Mouse (Mus musculus): ENCODE data around the gene Tnrc6a. TPM values are rescaled to one million over a fixed set of nuclear protein-coding genes. Genes with fewer than 3 reads are reported as not detected.

The Tnrc6a gene
- total and polyA plus RNA-seq, 3 experiments = 16.3 to 62.0 (median 20.1) TPM

- no peak overlapping the region for H3K27ac ChIP-seq (ENCODE audit: insufficient read depth, low read depth)
- dilution Hi-C loops (cut with MboI; ENCODE audit: extremely low pct_ligation_motif_present, extremely low pct_unique_long_range_greater_than_20kb, low sequenced_read_pairs) (no loop called here), in situ Hi-C loops (cut with MboI; ENCODE audit: low pct_ligation_motif_present, low pct_unique_long_range_greater_than_20kb, low sequenced_read_pairs) (no loop called here)
- H3K4me2 ChIP-seq (ENCODE audit: insufficient read depth, low read depth, poor library complexity, severe bottlenecking) = no peak overlapping the region
- H3K9ac ChIP-seq (ENCODE audit: insufficient read depth, low read depth) = no peak overlapping the region
- DNase-seq (ENCODE audit: extremely low read depth) = peak; percentile 61
- H3K27me3 ChIP-seq (replicated peaks) = peaks cover 2% of the 10 kb centered on the region
- no peaks in the 10 kb centered on the region for H3K36me3 ChIP-seq (replicated peaks in 1 of 2; ENCODE audit: control insufficient read depth in 1 of 2, insufficient read depth in 1 of 2, low read length in 1 of 2)
- H3K79me2 ChIP-seq (replicated peaks; ENCODE audit: control insufficient read depth, extremely low read depth, insufficient read depth, poor library complexity, severe bottlenecking) = no peaks in the 10 kb centered on the region
- no peaks in the 10 kb centered on the region for H3K9me3 ChIP-seq (replicated peaks; ENCODE audit: low read length)
- H3K4me1 ChIP-seq (ENCODE audit: control insufficient read depth in 1 of 2, insufficient read depth in 2 of 2) = 0 out of 4 replicates have a peak, but pooled peaks cover 0 to 2% of the 10 kb centered on the region in 2 experiments
- H3K4me3 ChIP-seq (replicated peaks in 1 of 3; ENCODE audit: low read depth in 2 of 3, low read length in 2 of 3, poor library complexity in 1 of 3) = no peak overlapping the region
- no peak for TF ChIP-seq SMC3 (IDR thresholded peaks at IDR 0.05; ENCODE audit: low read depth, low read length)
- peak; percentile 47; the same call in 1 of the 2 replicates for TF ChIP-seq ELF1 (IDR thresholded peaks at IDR 0.05; ENCODE audit: low read depth, low read length)
- 0 out of 2 replicates have a peak, but pooled peaks have one; percentile 24 for TF ChIP-seq MXI1 (IDR thresholded peaks at IDR 0.05; ENCODE audit: low read depth, low read length)
Measured at GRCm38 (mm10) chr7:123235449-123235848, 111.8 kb downstream of the Tnrc6a start.

GRCm38 (mm10) chr7:123238621-123239020 lies 114.9 kb downstream of the Tnrc6a start:
- Histone ChIP-seq H3K79me2 (replicated peaks; ENCODE audit: control insufficient read depth, extremely low read depth, insufficient read depth, poor library complexity, severe bottlenecking) (no peaks in the 10 kb centered on the region), H3K4me1 (ENCODE audit: control insufficient read depth in 1 of 2, insufficient read depth in 2 of 2) (0 out of 4 replicates have a peak, but pooled peaks cover 0 to 2% of the 10 kb centered on the region in 2 experiments), H3K9me3 (replicated peaks; ENCODE audit: low read length) (no peaks in the 10 kb centered on the region), H3K4me2 (ENCODE audit: insufficient read depth, low read depth, poor library complexity, severe bottlenecking) (no peak overlapping the region), H3K27me3 (replicated peaks) (no peaks in the 10 kb centered on the region), H3K4me3 (replicated peaks in 1 of 3; ENCODE audit: low read depth in 2 of 3, low read length in 2 of 3, poor library complexity in 1 of 3) (no peak overlapping the region), H3K9ac (ENCODE audit: insufficient read depth, low read depth) (no peak overlapping the region), H3K27ac (ENCODE audit: insufficient read depth, low read depth) (no peak overlapping the region), H3K36me3 (replicated peaks in 1 of 2; ENCODE audit: control insufficient read depth in 1 of 2, insufficient read depth in 1 of 2, low read length in 1 of 2) (no peaks in the 10 kb centered on the region)
- TF ChIP-seq SIN3A (IDR thresholded peaks at IDR 0.05; ENCODE audit: low read length) (no peak), GABPA (IDR thresholded peaks at IDR 0.05; ENCODE audit: insufficient replicate concordance, low read depth, low read length) (no peak)
- in situ Hi-C loops (cut with MboI; ENCODE audit: low pct_ligation_motif_present, low pct_unique_long_range_greater_than_20kb, low sequenced_read_pairs) = no loop called here
- dilution Hi-C loops (cut with MboI; ENCODE audit: extremely low pct_ligation_motif_present, extremely low pct_unique_long_range_greater_than_20kb, low sequenced_read_pairs) = no loop called here
- DNase-seq (ENCODE audit: extremely low read depth) = no peak

GRCm38 (mm10) chr7:123240064-123240463 lies 116.4 kb downstream of the Tnrc6a start:
- DNase-seq (ENCODE audit: extremely low read depth) = no peak
- in situ Hi-C loops (cut with MboI; ENCODE audit: low pct_ligation_motif_present, low pct_unique_long_range_greater_than_20kb, low sequenced_read_pairs) = no loop called here
- no peaks in the 10 kb centered on the region for H3K79me2 ChIP-seq (replicated peaks; ENCODE audit: control insufficient read depth, extremely low read depth, insufficient read depth, poor library complexity, severe bottlenecking)
- H3K27me3 ChIP-seq (replicated peaks) = no peaks in the 10 kb centered on the region
- H3K36me3 ChIP-seq (replicated peaks in 1 of 2; ENCODE audit: control insufficient read depth in 1 of 2, insufficient read depth in 1 of 2, low read length in 1 of 2) = no peaks in the 10 kb centered on the region
- 0 out of 4 replicates have a peak, but pooled peaks cover 0 to 2% of the 10 kb centered on the region in 2 experiments for H3K4me1 ChIP-seq (ENCODE audit: control insufficient read depth in 1 of 2, insufficient read depth in 2 of 2)
- dilution Hi-C loops (cut with MboI; ENCODE audit: extremely low pct_ligation_motif_present, extremely low pct_unique_long_range_greater_than_20kb, low sequenced_read_pairs) = no loop called here
- TF ChIP-seq GABPA (IDR thresholded peaks at IDR 0.05; ENCODE audit: insufficient replicate concordance, low read depth, low read length) = no peak
- no peak for TF ChIP-seq RCOR1 (conservative IDR thresholded peaks at IDR 0.05; ENCODE audit: low read depth, low read length)
- TF ChIP-seq USF1 (IDR thresholded peaks at IDR 0.05; ENCODE audit: low read depth, low read length) = no peak
- no peak overlapping the region for H3K4me3 ChIP-seq (replicated peaks in 1 of 3; ENCODE audit: low read depth in 2 of 3, low read length in 2 of 3, poor library complexity in 1 of 3)
- no peak overlapping the region for H3K4me2 ChIP-seq (ENCODE audit: insufficient read depth, low read depth, poor library complexity, severe bottlenecking)
- no peak overlapping the region for H3K9ac ChIP-seq (ENCODE audit: insufficient read depth, low read depth)
- H3K9me3 ChIP-seq (replicated peaks; ENCODE audit: low read length) = no peaks in the 10 kb centered on the region
- H3K27ac ChIP-seq (ENCODE audit: insufficient read depth, low read depth) = no peak overlapping the region
